Mouse (Mus musculus): ENCODE data around the gene Fam196b.

Gene Fam196b

DNA sequence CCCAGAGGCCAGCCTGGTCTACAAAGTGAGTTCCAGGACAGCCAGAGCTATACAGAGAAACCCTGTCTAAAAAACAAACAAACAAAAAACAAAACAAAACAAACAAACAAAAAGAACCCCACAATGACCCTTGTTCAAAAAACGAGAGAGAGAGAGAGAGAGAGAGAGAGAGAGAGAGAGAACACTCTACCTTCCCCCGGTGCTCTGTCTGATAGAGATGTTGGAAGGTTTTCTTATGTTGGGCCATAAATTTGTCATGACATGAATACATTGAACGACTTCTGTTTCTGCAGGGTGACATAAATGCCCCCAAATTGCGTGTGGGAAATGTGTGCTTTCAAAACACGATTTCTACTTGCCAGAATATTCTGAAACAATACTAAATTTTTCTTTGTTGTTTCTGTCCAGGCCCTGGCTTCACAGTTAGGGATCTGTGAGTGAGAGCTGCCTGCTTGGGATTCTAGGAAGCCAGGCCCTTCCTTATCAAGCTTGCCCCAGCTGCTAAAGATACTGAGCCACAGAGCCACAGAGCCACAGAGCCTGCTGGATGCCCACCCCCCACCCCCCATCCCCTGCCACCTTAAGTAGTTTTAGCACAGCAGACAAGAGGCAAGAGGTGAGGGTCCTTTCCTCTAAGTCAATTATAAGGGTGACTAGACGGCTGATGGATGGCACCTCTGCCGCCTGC is 17.9 kb downstream of the Fam196b start:
- DNase-seq = no peak

DNA sequence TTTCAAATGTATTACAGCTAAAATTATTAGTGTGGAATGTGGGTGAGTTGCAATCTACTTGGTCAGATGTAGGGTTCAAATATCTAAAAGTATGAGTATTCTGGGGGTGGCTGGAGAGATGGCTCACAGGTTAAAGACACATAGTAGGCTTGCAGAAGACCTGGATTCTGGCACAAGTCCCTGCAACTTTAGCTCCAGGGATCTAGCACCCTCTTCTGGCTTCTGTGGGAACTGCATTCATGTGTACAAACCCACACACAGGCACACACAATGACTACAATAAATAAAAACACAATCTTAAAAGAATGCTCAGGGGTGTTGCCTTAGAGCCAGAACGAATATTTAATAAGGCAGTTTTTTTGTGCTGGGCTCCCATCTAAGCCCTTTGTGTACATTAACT is 23.3 kb downstream of the Fam196b start:
- no peak for DNase-seq

DNA sequence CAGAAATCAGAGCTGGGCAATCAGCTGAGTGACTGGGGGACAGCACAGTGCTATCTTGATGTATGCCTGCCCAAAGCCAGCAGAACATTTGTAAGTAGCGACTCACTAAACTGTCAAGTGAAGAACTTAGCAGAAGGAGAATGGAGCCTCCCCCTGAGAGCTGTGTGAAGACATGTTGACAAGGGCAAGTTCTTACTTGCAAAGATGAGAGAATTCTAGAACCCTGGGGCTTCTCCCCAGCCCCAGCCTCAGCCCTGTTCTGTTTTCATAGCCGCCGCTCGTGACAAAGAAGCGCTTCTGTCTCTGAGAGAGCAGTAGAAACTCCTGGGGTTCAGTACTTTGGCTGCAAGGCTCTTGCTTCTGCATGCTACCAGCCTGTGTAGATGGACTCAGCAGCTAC is 25.1 kb downstream of the Fam196b start:
- no peak for DNase-seq

DNA sequence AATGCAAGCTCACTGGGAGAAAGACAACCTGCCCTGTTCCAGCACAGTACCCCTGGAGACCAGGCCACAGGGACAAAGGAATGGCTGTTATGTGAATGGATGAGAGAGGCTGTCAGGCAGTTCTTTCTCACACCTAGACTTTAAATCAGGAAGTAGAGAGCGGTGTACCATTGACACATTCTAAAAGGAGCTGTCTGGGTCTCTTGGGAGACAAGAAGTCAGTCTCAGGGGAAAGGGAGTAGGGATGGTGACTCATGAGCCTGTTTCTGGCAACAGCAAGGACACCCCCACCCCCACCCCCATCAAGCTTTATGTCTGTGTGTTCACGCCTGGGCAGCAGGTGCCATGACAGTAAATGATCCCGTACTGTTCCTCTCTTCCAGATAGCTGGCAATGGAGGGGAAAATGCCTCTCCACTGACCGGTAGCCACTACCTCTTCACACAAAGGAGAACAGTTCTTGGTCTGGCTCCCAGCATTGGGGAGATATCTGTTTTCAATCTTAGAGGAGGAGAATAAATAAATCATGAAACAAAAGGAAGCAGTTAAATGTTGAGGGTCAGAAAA is 29.2 kb downstream of the Fam196b start:
- no peak for DNase-seq

DNA sequence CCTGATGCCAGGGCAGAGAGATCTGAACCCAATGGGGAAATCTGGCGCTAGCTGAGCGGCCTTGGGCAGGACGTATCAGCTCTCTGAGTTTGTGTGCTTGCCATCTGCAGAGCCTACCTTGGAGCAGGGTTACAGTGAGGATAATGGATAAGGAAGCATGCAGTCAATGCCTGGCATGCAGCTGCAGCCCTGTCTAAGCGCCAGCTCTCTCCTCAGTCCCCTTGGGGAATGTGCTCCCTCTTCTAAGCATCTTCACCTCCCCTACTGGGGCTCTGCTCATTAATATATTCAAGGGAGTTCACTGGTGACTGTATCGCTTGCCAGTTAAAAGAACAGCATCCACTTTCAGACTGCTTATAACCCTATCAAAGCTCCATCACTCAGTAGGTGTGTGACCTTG is 29.7 kb downstream of the Fam196b start:
- no peak for DNase-seq

DNA sequence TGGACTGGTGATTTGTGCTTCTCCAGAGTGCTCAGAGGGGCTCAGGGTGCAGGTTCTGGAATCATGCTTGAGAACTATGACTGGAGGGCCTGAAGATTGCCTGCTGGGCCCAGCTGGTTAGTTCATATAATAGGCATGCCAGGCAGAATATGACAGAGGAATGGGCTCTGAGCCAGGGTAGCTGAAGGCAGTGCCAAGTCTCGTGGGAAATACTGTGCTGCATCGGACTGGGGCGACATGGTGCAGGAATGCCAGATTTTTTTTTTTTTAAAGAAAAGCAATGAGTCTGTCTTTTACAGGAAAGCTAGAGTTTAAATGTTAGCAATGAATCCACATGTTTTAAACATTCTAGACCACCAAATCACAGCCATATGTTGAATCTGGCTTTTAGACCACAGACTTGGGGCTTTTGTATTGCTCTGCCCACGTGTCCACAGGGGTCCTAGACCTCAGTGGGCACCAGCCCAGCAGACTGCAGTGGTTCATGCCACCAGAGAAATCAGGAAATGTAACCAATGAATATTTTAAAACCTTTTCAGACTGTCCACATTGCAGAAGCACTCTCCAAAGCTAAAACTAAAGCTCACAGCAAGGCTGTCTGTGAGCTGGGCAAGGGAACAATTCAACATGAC is 33.8 kb downstream of the Fam196b start:
- no peak for DNase-seq

DNA sequence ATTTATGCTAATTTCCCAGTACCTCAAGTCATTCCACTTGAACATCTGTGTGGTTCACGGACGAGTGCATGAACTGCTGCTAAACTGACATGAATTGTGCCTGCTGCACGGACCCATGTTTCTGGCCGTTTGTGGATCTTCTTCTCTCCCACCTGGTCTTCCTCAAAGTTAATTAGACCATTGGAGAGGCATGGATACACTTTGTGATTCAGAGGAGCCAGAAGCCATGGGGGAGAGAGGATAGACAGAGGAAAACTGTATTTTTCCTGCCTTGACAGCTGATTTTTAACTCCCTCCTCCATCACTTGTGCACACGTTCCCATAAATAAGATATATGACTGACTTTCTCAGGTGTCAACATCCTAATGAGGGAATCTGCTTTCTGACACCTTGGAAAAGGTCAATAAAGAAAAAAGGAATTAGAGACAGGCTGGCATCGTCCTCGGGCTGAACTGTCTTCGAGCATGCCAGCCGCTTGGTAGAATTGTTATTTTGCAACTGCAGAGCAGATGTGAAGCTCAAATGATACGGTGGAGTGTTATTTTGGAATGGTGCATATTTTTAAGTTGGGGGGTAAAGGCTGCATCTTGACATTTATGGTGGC is 34.9 kb downstream of the Fam196b start:
- no peak for DNase-seq

DNA sequence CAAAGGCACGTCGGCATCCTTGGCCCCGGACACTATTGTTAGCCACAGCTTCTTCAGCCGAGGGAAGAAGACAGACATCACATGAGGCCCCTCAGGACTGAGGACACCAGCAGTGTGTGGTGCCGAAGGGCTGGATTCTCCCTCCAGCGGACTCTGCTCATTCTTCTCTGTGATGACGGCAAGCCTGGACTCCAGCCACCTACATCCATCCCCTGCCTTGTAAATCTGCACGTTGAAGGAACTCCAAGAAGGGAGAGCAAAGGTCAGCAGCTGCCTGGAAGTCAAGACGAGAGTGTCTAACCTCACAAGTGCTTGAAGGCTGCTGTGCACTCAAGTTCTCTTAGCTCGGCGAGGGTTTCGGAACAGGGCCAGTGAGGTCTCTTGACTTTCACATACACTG is 40.8 kb downstream of the Fam196b start:
- no peak for DNase-seq

DNA sequence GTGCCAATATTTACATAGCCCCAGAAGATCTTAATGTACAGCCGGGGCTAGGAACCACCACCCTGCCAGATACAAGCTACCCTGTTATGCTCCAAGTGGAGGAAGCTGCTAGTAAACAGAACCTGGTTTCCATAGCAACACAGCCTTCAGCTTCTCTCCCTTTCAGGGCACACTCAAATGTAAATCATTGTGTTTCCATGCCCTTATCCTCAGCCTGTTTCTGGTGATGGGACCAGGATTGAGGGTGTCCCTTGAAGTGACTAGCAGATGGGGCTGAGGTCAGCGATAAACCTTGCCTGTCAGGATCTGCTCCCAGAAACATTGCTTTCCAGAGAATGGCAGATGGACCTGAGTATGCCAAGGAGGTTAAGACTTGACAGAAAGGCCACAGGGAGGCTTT is 41.5 kb downstream of the Fam196b start:
- DNase-seq = no peak

DNA sequence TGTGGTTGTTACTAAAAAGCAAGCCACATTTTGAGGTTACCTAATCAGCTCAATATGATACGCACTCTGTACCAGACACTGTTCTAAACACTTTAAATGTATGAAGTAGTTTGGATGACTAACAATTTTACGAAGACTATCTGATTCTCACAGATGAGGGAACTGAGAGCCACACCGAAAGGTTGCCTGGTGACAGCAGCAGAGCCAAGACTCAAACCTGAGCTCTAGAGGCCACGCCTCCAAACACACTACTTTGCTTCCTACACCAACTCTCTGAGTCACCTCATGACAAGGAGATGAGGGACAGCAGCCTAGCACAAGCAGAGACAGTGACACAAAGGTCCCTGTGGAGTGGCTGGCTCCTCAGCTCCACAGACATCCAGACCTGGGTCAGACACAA is 57.6 kb downstream of the Fam196b start:
- no peak for DNase-seq

DNA sequence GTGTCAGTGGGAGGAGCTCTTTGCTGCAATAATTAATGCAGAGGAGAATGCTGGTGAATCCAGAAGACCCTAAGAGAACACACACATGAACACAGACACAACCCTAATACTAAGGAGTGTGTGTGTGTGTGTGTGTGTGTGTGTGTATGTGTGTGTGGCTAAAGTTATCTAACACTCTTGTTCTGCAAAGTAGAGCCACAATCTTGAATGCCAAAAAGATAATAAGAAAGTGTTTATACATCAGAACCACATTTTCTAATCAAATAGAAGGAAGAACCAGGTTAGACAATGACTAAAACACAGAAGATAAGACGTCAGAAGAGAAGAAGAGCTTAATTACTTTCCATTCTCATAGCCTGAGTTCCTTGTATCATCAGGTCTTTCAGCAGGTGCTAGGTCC is 60.9 kb downstream of the Fam196b start:
- no peak for DNase-seq

DNA sequence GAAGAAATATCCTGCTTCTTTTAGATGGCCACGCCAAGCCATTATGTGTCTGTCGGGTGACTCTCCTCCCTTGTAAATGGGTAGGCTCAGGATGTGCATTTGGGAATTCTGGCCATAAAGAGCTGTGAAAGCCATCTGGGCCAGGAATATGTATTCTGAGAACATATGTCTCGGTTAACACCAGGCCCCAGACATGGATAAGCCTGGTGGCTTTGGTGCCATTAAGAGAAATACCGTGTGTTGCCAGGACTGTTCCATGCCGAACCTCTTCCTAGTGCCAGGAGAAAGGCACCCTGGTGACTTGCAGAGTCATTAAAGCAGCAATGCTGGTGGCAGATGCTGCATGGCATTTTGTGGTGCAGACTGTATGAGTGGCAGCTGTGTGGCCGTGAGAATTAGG is 63.0 kb downstream of the Fam196b start:
- no peak for DNase-seq

DNA sequence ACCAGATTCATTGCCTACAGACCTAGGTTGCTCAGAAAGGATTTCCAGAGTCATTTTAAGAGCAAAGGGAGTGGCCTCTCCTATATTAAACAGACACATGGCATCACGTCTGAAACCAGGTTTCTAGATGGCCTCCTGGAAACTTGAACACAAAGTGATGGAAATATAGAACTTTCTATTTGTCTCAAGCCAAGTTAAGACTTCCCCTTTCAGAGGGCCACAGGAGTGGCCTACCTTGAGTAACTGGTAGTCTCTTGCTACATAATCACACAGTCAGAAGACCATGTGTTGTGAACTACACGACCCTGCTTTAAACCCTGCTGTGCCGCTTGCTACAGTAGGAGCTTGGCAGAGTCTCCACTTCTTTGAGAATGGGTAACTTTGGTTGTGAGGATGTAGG is 68.9 kb downstream of the Fam196b start:
- no peak for DNase-seq

DNA sequence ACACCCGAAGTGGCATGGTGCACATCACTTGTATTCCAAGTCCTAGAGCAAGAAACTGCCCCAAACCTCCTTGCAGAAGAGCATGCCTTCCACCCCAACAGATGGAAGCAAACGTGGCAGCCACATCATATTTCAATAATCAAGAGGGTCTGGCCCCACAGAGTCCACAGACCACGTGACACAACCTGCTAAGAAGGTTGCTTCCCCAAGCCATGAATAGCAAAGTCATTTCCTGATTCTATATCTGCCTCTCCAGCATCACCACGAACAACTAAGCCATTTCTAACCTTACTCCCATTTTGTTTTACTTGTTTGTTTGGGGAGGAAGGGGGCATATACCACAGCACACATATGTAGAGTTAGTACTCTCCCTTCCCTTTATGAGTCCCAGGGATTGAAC is 69.6 kb downstream of the Fam196b start:
- DNase-seq = no peak

DNA sequence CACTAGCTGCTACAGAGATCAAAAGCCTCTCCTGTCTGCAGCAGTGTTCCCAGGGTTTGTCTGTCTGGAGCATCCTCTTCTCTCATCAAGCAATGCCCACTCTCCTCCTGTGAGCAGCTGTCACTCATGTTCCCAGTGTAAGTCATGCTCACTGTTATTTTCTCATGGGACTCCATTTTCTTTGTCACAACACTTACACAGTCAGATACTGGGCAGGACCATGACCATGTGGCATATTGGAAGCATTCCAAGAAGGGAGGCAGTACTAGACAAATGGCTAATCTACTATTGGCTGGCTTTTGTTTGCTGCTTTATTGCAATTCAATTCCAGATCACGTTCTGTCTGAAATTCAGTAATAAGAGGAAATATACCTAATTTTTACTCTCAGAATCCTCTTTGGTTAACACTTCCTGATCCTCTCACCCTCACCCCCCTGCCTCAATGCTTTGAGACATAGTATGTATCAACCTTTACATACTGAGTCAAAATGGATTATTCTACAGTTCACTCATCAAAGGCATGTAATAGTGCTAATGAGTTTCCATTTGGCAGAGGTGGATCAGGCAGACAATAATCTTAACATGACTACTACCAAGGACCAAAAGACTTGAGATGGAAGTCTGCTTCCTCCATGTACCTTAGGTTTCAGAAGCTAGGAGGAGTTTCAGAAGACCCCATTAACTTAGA is 70.5 kb downstream of the Fam196b start:
- DNase-seq = no peak

DNA sequence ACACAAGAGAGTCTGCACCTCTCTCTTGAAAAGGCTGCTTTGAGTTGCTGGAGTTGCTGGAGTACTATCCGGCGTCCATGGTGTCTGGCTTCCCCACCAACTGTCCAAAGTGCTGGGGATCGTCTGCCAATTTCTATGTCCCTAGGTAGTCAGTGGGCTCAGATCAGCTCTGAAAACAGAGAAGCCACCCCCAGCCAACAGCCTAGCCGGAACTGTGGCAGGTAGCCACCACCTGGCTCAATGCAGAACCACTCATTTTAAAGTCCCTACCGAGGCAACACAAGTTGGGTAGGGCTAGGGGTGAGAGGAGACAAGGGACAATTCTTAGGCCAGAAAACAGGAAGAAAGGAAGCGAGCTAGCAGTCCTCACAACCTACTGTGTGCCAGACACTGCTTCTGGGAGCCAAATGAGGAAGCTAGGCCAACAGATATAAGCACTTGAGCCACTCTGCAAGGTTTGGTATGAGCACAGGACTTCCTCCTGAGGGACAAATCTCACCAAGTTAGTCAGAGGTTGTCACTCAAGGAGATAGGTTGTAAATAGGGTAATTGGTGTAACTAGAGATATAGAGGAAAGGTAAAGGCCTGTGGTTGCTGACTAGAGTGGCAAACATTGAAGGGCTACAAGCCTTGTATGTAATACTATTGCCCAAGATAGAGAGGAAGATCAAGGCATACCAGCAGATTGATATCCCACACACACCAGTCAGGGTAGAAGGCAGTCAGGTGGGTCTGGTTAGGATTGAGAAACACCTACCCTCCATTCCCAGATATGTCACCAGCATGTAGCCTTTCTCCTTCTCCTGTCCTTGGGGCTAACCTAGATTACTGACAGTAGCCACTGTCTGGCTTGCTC is 74.9 kb downstream of the Fam196b start:
- DNase-seq = no peak

DNA sequence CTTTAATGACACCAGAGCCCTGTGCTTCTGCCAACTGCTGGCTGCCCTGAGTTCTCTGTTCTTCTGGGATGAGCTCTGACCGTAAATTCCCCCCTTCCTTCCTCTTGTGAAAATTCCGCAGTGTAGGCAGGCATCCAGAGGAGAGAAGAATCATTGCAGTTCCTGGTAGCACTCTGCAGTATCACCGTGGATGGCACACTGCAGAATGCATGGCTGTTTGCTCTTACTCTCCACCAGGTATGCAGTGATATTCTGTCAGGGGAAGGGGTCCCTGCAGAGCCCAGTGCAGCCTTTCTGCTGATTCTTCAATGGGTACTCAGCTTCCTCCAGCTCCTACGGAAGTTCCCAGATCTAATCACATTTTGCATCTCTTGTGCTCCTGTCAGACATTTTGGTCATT is 77.5 kb downstream of the Fam196b start:
- DNase-seq = no peak

DNA sequence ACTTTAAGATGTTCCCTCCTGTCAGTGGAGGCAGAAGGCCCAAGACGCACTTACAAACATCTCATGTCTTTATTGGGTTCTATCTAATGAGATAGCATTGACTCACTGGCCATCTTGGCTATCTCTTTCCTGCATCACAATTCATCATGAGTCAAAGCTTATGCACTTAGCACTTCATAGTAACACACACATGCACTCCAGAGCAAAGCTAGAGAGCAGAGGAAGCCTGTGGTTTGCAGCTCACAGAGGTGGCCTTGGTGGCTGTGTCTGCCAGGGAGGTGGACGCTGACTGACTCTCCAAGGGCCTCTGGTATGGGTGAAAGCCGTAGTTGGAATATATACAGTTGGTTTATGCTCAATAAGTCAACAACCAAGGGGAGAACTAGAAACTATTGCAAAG is 81.2 kb downstream of the Fam196b start:
- no peak for DNase-seq

DNA sequence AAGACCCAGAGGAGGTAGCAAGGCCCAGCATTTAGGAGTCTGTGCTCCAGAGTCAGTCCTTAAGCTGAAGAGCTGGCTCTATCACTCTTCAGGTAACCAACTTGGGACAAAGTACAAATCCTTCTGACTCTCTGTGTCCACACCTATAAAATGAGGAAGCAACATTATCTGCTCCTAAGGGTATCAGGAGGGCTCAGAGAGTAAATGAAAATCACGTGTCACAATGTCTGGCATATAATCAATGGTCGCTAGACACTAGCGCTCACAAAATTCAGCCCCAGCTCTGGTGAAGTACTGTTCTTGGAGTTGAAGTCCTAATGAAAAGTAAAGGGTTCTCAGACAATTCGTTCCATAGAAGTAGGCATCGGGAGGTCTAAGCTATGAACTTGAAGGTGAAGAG is 83.0 kb downstream of the Fam196b start:
- no peak for DNase-seq

DNA sequence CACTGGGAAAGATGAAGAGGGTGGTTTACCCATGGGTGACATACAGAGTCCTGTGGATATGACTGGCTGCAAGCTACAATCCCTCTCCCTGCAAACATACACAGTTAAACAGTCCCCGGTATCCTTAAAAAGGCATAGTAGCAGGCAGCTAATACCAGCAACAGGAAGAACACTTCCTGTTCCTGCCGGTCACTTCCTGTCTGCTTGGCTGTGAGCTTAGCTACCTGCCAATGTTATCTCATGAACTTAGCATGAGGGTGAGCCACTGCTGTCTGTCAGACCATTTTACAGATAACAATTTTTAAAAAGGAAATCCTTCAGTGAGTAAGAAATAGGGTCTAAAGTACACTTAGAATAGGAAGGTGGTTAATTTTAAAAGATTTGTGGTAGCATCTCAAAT is 83.9 kb downstream of the Fam196b start:
- no peak for DNase-seq

DNA sequence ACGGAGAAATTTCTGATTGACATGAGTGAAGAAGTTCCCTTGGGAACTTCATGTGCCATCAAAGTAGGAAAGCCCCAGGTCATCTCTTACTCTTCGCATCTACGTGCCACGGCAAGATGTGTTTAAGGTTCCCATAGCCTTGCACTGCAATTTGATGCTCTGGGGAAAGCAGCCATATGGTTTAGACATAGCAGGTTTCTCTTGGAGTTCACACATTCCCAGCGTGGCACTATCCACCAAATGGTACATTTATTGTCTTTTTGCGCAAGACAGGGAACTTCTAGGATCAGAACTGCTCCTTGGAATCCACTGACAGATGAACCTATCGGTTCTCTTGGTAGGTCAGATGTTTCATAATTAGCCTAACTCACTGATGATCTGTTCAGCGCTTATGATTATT is 86.7 kb downstream of the Fam196b start:
- no peak for DNase-seq

DNA sequence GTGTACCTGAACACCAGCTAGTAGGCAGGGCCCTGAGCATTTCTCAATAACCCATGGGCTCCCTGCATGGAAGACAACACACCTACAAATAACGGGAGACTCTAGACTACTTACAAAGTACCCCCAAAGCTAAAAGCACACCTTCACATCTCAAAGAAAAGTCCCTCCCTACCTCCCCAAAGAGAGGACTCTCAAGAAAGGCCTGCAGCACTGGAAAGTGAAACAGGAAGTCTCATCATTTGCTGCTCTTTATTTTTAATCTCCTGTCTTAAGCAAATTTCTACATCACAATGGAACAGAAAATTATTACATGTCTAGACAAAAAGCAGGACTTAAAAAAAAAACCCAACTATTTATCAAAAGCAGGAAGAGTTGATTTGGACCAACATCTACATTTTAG is 90.7 kb downstream of the Fam196b start:
- DNase-seq = peak; percentile 5 to 7

DNA sequence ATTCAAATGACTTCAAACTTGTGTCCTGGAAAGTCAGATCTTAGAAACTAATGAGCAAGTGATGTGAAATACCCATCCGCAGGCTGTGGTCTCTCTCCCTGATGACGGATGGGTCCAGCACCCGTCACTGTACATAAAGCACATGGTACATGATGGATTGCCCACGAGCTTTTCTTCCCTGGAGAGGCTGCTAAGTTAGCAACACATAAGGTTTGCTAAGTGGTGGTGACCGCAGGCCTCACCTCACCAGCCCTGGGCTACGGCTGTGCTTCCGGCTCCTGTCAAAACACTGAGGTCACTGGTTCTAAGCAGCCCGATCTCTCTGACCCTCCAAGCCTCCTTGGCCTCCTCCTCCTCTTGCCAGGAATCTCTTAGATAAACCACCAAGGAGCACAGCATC is 91.7 kb downstream of the Fam196b start:
- DNase-seq = no peak
